Mouse (Mus musculus) thymus, postnatal 36 days (tissue): ENCODE data around the gene Ramp3.

Experiments
- DNase-seq, 2 experiments: peaks; one replicate each; pipeline ENCODE4 v3.0.0; 2022; ENCODE audit warnings: mixed read lengths in 2 of 2

Ramp3 gene

DNA sequence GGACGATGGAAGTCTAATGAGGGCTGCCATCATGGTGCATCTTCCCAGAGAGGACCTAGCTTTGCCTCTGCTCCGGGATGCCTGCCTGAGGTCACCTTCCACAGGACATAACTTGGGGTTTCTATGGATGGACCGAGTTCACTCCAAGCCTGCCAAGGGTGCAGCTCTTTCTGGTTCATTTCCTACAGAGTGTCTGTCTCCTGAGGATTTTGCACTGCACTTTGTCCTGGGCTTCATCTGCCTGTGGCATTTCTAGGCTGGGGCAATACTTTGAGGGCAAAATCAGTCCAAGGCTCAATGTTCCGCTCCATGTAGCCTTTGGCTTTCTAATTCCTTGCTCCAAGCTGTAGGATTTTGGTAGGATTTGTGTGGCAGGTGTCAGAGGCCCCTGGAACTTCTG lies 12.5 kb downstream of the Ramp3 start:
- DNase-seq = no peak

DNA sequence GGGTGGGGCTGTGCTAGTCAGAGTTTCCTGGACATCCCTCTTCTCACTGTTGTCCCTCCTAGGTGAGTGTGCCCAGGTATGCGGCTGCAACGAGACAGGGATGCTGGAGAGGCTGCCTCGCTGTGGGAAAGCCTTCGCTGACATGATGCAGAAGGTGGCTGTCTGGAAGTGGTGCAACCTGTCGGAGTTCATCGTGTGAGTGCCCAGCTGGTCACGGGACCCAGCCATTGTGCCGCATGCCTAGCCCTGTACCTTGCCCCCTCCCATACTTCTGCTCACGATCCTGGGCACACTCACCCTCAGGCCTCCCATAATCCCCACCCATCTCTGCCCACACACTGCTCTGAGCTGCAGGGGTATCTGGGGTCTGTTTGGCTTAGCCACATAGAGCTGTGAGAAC lies 16.4 kb downstream of the Ramp3 start:
- no peak for DNase-seq

DNA sequence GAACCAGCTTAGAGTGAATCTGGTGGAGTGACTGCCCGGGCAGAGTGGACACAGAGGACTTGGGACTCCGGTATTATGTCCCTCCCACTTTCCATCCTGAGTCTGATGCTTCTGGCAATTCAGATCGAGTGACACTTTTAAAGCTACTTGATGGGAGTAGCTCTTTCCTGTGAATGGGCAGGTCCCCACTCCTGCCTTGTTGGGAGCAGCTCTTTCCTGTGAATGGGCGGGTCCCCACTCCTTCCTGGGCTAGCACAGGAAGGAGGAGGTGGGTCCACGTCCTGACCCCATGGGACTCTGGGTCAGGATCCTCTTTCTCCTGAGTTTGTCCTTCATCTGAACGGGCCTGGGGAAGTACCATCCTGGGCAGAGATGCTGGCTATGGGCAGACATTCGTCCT lies 17.1 kb downstream of the Ramp3 start:
- DNase-seq = no peak

DNA sequence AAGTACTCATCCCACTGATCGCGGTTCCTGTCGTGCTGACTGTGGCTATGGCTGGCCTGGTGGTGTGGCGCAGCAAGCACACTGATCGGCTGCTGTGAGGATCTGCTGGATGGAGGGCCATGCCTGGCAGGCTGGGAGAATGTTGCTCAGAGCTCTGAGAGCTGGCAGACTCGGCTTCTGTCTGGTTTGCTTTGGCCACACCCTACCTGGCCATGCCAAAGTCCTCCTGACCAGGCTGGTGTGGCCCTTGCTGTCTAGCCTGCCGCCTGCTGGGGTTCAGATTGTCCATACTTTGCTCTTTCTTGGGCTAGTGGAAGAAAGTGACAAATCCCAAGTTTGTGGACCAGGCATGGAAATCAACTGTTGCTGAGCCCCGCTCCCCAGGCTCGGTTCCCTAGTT lies 18.3 kb downstream of the Ramp3 start:
- no peak for DNase-seq

DNA sequence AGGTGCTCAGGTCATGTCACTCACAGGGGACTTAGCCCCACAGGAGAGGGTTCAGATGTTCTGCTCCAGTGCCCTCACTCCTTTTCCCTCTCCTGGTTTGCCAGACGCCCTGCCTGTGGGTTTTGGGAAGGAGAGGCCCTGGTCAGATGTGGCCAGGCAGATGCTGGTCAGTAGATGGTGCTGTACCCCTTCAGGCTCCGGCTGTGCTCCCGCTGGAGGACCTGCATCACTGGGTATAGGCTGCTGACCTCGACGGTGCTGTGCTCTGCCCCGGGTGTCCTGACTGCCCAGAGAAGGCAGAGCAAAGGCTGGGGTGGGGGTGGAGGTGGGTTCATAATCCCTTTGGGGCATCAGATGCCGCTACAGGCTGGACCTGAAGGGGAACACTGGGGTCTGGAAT lies 19.2 kb downstream of the Ramp3 start:
- DNase-seq = no peak

DNA sequence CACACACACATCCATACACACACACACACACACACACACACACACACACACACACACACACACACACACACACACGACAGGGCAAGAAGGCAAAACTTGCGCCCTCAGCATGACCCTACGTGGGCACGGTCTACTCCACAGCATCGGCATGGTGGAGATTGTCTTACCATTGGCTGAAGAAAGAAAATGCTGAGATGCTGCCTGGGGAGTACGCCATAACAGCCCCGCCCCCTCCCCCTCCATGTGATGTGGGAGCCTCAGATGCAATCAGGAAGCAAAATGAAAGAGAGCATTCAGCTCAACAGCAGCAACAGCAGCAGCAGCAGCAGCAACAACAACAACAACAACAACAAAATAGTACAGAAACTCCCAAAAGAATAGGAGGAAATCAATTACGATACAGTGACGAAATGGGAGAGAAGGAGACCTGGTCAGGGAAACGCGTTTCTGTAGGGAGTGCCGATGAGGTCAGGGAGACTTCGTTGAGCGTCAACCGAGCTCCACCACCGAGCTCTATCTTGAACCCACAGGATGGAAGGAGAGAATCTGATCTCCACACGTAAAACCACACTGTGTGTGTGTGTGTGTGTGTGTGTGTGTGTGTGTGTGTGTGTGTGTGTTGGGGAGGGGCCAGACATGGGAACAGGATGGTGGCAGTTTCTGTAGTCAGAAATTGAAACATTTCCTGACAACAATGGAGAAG lies 21.5 kb downstream of the Ramp3 start:
- DNase-seq = peak; percentile 63

DNA sequence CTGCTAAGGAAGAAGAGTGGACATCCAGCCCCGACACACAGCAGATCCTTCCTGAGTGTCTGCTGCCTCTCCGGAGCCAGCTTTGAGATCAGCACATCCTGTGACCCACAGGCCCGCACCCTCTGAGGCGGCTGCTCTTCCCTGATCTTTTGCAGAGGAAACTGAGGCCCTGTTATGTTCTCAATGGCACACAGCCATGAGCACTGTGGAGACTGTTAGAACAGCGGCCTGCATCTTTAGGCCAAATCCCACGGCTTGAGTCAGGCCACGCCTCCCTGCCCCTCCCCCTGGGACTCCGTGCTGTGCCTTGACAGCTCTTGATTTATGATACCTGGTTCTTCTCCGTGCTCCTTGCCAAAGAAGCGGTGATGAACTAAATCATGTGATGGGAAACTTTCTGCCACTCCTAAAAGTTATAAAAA lies 22.1 kb downstream of the Ramp3 start:
- DNase-seq = peak; percentile 53 to 60

DNA sequence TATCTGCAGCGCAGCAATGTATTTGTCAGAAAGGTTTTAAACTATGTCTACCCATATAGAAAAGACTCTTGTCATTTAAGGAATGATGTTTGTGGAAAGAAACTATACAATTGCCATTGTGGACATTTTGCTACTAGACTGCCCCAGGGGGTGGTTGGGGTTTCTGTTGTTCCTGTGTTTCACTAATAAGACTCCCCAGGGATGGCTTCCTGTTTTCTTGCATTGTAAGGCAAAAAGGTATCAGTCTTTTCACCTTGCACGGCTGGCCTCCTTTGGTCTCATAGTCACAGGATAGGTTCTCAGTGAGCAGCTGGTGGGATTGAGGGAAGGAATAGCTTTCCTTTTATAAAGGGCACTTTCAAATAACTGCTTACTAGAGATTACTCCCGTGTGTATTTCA lies 26.4 kb downstream of the Ramp3 start:
- DNase-seq = no peak

DNA sequence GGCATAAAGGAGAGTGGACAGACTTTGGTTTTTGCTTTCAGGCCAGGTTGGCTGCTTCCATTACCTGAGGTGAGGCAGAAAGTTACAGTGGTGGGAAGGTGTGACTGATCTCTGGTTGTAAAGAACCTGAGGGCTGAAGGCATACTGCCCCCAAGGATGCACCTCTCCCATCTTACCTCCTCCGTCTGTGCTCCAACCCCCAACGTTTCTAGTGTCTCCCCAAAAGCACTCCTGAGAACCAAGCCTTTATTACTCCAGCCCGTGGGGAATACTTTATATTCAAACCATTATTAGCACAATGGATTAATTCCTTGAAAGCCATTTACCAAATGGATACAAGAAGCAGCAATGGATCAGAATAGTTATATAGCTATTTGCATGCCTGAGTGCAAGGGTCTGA lies 30.6 kb downstream of the Ramp3 start:
- DNase-seq = no peak

DNA sequence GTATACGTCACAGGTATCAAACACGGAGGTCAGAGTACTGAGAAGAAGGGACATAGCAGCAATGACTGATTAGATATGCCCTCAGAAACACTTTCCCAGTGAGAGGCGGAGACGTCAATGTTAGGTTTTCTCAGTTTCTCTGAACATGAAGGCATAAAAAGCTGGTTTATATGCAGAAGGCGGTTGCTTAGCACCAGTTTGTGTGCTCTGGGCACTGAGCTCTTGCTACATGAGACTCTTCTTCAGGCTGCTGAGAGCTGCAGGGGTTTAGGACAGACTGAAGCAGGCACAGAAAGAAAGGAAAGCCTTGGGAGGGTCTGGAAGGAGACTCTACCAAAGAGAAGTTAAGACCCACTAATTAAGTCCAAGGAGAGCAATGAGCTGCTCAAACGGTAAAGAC lies 34.0 kb downstream of the Ramp3 start:
- DNase-seq = no peak

DNA sequence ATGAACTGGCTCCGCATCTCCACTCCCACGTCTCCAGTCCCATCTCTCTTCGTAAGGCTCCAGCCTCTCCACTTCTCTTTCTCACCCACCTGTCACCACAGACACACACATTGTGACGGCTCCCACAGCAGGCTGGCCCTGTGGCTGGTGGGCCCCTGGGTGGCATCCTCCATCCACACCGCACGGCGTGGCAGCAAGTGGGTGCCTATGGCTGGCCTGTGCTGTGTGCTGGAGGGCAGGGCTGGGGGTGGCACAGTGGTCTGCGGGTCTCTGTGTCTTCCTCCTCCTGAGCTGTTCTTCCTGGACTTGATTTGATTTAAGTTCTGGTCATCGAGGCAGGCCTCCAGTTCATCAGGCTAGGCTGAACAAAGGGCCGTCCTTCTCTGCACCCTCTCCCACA lies 35.8 kb downstream of the Ramp3 start:
- no peak for DNase-seq

DNA sequence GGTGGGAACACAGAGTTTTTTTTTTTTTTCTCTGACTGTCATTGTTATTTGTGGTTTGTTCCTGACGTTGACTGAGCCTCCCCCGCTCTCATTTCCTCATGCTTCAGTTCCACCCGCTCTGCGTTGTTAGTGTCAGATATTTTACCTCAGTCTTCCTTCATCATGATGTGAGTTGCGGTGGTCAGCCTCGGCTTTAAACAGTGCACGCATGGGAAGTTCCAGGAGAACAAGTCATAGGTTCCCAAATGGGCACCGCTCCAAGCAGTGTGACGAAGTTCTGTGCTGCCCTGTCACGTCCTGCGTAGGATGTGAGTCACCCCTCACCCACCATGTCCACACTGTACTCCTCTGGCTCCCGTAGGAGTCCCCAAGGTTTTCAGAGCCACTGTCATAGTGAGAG lies 36.9 kb downstream of the Ramp3 start:
- DNase-seq = peak; percentile 47 to 48

DNA sequence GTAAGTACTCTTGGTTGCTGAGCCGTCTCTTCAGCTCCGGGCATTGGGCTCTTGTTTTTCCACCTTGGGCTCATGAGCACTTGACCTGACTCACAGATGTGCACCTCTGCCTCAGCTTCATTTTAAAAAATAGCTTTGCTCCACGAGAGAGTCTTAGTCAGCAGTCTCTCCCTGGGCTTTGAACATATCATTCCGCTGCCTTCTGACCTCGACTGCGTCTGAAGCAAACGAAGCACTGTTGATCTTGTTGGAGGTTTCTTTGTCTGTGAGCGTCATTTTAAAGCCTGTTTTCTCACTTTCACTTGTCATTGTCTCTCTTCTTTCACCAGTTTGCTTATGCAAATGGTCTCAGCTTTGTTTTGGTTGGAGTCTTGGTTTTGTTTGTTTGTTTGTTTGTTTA lies 38.2 kb downstream of the Ramp3 start:
- no peak for DNase-seq

DNA sequence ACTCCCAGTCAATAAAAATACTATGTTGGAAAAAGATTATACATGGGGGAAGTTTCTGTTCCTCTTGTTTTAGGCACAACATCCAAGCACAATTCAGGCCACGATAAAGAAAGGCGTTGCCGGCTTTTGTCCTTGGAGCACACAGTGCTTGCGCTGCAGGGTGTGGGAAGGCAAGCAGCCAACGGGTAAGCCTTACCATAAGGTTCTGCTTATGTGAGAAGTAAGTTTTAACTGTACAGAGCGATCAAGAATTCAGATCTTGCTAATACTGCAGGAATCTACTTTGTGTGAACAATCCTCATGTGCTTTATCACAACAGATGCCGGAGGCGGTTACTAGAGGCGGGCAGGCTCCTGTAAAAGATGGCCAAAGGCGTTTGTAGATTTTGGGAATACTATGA lies 39.4 kb downstream of the Ramp3 start:
- DNase-seq = no peak

DNA sequence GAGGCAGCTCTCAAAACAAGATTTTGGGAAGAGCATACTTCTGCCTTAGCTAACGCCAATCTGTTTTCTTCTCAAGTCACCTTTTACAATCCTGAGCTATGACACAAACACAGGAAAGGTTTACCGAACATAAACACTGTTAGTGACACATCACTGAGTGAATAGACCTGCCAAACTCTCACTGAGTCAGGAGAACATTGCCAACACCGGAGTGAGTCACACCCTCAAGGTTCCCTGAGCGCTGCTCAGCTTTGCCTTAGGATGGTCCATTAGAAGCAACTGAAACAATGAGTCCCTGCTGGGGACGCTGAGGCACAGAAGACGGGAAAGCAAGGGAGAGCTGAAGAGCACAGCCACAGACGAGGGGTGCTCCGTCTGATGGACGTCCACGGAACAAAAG lies 40.0 kb downstream of the Ramp3 start:
- DNase-seq = no peak

DNA sequence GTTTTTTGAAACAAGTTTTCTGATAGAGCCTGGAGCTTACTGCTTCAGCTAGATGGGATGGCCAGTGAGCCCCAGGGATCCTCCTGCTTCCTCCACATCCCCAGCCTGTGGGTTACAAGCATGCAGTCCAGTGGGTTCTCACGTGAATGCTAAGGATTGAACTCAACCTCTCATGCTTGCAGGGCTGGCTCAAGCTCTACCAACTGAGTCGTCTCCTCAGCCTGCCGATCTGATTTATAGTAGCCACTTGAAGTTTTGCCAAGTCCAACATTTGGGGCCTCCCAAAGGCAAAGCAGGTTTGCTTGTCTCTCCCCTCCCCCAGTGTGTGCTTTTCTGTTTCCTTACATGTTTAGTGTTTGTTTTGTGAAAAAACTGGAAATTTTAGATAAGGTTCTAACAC lies 43.9 kb downstream of the Ramp3 start:
- no peak for DNase-seq

DNA sequence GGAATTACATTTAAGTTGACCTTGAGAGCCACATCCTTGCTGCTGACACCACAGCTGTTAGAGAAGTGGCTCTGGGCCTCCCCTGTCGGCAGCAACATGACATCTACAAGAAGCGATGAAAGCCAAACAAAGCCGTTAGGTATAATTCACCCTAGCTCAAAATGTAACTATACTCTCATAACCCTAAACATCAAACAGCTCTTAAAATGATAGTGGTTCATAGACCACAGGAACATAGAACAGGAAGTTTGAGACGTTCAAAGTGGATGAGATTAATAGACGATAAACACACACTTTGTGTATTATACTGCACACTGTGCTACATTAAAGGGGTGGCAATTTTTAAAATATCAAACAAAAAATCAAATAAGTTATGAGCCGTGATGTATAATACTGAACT lies 46.5 kb downstream of the Ramp3 start:
- no peak for DNase-seq

DNA sequence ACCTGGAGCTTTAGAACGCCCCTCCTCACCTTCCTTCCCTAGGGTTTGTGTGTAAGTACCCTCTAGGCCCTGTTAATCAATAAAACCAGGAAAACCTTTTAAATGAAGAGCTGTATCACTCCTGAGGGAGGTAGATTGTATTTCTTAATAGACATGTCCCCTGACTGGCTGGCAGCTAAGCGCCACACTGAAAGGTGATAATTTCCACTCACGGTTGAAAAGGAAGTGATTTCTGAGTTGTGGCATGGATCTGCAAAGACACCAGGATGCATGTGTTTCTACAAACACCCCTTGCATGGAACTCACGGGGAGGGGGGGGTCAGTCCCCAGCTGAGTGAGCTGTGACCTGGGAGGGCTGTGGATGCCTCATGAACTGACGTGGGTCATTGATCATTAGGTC lies 47.2 kb downstream of the Ramp3 start:
- no peak for DNase-seq

DNA sequence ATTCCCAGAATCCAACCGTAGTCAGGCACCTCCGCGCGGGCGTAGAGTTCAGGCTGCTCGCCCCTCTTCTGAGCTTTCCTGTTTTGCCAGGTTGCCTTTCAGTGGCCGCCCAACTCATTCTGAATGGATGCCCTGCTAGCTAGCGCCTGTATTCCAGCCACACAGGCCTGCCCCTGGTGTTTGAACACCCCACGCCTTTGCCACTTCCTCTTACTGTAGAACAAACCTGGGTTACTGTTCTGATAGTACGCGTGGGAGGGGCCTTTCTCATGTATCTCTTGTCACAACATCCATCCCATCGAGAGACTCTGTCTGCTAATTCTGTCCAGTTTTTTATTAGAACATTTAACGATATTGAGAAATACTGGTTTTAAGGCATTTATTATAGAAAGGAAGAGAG lies 48.5 kb downstream of the Ramp3 start:
- peak; percentile 28 to 48 for DNase-seq

DNA sequence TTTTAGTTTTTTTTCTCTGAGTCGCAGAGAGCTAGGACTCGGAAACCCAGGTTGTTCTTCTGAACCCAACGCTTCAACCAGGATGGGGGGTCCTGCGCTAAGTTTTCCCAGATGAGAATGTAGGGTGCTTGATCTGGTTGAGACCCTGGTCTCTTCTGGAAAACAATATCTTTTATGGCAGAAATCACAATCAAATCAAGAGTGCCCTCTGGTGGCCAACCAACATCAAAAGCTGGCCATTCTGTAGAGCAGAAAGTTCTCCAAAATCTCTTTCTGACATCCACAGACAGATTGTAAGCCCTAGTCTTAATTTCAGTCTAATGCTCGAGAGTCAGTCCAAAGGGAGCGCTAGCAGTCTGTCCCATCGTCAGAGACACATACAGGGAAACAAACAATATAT lies 50.1 kb downstream of the Ramp3 start:
- no peak for DNase-seq

DNA sequence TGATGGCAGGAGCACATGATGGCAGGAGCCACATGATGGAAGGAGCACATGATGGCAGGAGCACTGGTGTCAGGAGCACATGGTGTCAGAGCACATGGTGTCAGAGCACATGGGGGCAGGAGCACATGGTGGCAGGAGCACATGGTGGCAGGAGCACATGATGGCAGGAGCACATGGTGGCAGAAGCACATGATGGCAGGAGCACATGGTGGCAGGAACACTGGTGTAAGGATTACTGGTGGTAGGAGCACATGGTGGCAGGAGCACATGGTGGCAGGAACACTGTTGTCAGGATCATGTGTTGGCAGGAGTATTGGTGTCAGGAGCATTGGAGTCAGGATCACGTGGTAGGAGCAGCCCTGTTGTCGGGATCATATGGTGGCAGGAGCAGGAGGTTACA lies 52.1 kb downstream of the Ramp3 start:
- no peak for DNase-seq

DNA sequence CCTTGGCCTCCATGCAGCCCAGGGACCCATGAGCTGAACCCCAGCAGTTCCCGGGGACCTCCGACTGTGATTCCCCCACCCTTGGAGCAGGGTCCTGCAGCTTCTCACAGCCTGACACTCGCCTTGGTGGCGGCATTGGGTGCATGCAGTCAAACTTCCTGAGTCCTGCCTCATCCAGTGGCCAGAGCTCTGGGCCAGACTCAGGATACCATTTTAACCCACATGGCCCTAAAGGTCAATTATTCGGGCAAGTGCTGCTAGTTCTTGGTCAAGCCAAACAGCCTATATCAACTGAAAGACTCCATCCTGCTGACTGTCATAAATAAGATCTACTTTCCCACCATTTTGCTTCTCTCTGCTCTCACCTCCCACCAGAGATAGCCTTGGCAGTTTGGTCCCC lies 62.4 kb downstream of the Ramp3 start:
- DNase-seq = no peak

DNA sequence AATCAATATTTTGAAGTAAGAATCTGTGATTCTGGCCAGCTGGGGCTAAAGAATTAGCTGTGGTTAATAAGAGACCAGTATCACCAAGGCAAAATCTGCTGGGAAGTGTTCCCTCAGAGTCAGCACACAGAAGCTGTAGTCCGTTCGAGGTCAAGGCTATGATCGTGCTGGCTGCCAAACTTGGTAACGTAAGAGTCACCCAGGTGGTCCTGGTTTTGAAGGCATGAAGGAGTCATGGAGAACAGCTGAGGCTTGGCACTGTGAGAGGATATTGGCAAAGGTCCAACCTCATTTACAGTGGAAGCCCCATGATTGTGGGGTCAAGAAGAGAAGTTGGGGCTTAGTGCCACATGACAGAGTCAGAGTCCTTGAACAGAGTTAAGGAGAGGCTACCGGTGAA lies 68.6 kb downstream of the Ramp3 start:
- DNase-seq = no peak
